Mouse (Mus musculus) liver, embryonic 12.5 days (tissue): ENCODE results near the gene Tiam2. TPM values are rescaled to one million over a fixed set of nuclear protein-coding genes. Genes with fewer than 3 reads are reported as not detected.

Source experiments
- ATAC-seq: fragments of 200-750 bp; cut with Nextera tagmentation; 2 replicates; pipeline ENCODE4 v1.8.0; 2017; ENCODE audit warnings: moderate number of reproducible peaks, mild to moderate bottlenecking, moderate library complexity
- H3K27ac ChIP-seq: fragments of 300-500 bp; sonication (generic); 2 replicates; pipeline ENCODE4 v1.5.1; 2016; ENCODE audit warnings: mild to moderate bottlenecking
- H3K27me3 ChIP-seq: fragments of 300-500 bp; sonication (generic); replicated peaks from 2 replicates; pipeline ENCODE4 v1.6.1; 2016; ENCODE audit warnings: mild to moderate bottlenecking, moderate library complexity
- H3K36me3 ChIP-seq: fragments of 300-500 bp; sonication (generic); 2 replicates; pipeline ENCODE4 v1.6.1; 2016; ENCODE audit warnings: mild to moderate bottlenecking, moderate library complexity
- H3K4me1 ChIP-seq: fragments of 300-500 bp; sonication (generic); 2 replicates; pipeline ENCODE4 v1.6.1; 2016
- H3K4me2 ChIP-seq: fragments of 300-500 bp; sonication (generic); 2 replicates; pipeline ENCODE4 v1.6.1; 2016; ENCODE audit warnings: mild to moderate bottlenecking, moderate library complexity
- H3K4me3 ChIP-seq: fragments of 300-500 bp; sonication (generic); 2 replicates; pipeline ENCODE4 v1.5.1; 2016; ENCODE audit warnings: mild to moderate bottlenecking, moderate library complexity
- H3K9ac ChIP-seq: fragments of 300-500 bp; sonication (generic); 2 replicates; pipeline ENCODE4 v1.6.1; 2016; ENCODE audit warnings: mild to moderate bottlenecking, moderate library complexity
- H3K9me3 ChIP-seq: fragments of 300-500 bp; sonication (generic); replicated peaks from 2 replicates; pipeline ENCODE4 v1.6.1; 2016; ENCODE audit warnings: mild to moderate bottlenecking, moderate library complexity
- WGBS: fragments of 180-500 bp; shearing (Covaris S2); methylation state at CpG from one replicate; pipeline ENCODE4 v1.1.7; 2016; ENCODE audit not compliant: insufficient replicate concordance; 5-methylcytosine and 5-hydroxymethylcytosine counted together
- polyA plus RNA-seq: library from polyadenylated mRNA; unstranded; fragments of >200 nt; fragmentation: Nextera tagmentation; extraction: Ambion mirVana; gene quantifications from 2 replicates; pipeline ENCODE4 v1.2.1, GENCODE M21; 2016

The Tiam2 gene
- polyA plus RNA-seq, 1 experiment from 2014 or later = 1.3 TPM

DNA sequence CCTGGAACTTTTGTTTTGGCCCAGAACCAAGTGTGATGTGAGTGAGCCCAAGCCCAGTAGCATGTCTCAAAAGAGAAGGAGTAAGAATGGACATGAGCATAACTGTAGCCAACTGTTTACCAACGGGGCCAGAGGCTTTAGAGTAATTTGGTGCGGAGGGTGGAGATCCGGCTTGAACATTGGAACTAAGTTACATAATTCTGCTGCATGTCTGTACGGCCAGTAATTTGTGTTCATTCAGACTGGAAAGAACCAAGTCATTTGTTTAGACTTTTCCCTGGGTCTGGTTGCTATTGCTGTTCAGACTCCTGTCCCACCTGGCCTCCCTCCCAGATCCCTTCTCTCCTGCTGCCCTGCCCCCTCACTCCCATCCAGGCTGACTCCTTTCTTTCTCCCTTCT, 43.3 kb downstream of the Tiam2 start:
- Histone ChIP-seq H3K9ac (no peak overlapping the region), H3K36me3 (no peaks in the 10 kb centered on the region), H3K4me3 (no peak overlapping the region), H3K4me2 (no peak overlapping the region), H3K4me1 (no peaks in the 10 kb centered on the region), H3K27me3 (no peaks in the 10 kb centered on the region), H3K9me3 (no peaks in the 10 kb centered on the region), H3K27ac (no peak overlapping the region)
- no peak for ATAC-seq
- 76% methylated on average over 4 of the region's 4 CpGs for WGBS

DNA sequence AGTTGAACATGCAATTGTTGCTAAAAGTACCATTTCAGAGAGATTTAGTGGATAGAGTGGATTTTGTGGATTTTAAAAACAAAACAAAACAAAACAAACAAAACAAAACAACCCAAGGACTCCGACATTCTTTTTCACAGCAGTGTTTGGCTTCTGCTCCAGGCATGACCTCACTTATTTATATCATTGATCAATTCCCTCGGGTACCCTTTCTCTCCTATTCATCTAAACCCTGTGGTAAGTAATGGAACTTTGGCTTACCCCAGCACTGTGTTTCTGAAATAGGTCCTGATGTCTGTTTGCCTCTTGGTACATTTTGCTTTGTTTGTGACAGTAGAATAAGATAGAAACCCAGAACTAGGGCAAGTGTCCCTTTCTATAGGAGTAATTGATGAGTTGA, 52.2 kb downstream of the Tiam2 start:
- Histone ChIP-seq H3K27me3 (no peaks in the 10 kb centered on the region), H3K27ac (no peak overlapping the region), H3K36me3 (no peaks in the 10 kb centered on the region), H3K4me1 (no peaks in the 10 kb centered on the region), H3K4me2 (no peak overlapping the region), H3K4me3 (no peak overlapping the region), H3K9me3 (no peaks in the 10 kb centered on the region), H3K9ac (no peak overlapping the region)
- 51% methylated on average over 2 of the region's 2 CpGs for WGBS
- no peak for ATAC-seq

DNA sequence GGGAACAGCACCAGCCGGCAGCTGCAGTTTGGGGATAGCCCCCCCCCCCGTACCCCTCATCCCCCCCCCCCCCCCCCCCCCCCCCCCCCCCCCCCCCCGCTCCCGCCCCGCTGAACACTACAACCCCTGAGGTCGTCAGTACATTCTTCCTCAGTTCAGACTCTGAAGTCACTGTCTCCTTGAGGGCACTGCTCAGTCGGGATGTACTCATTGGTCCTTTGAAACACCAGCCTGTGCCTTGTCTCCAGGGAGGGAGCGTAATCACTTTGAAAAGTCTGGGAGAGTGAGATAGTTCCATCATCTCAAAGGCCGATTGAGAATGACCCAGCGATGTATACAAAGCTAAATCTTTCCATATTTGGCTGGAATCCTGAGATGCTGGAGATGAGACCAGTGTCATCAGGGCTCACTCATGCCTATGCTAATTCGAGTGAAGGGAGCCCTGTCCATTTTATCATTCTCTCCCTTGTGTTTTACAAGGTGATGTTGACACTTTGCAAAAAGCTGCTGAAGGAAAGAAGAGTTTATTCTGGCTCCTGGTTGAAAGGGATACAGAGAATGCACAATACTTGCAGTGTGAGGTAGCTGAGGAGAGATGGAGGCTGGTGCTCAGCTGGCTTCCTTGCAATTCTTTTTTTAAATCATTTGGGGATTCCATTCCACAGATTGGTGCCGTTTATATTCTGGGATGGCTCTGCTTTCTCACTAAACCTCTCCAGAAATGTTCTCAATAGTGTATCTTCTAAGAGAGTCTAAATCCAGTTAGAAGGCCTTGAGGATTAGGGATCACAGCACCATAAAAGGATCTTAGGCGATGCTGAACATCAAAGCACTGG, 53.6 kb downstream of the Tiam2 start:
- no peaks in the 10 kb centered on the region for H3K9me3 ChIP-seq
- H3K27ac ChIP-seq = no peak overlapping the region
- no peak overlapping the region for H3K4me2 ChIP-seq
- no peaks in the 10 kb centered on the region for H3K36me3 ChIP-seq
- no peak for ATAC-seq
- H3K4me1 ChIP-seq = no peaks in the 10 kb centered on the region
- WGBS = 36% methylated on average over 10 of the region's 13 CpGs
- no peak overlapping the region for H3K9ac ChIP-seq
- H3K27me3 ChIP-seq = no peaks in the 10 kb centered on the region
- no peak overlapping the region for H3K4me3 ChIP-seq

DNA sequence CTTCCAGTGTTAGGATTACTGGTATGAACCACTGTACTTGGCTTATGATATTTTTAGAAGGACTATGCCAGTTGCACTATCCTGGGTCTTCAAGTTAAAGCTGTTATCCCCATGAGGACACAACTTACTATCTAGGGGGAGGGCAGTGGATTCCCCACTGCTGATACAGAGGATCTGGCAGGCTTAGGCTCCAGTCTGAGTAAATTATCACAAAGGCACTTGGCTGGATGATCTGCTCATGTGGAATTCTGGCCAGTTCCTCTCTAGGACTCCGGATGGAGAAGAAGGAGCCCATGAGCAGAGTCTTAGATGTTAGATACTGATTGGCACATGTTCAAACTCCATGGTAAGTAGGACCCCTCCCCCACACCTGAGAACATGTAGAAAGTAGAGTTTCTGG, 59.0 kb downstream of the Tiam2 start:
- Histone ChIP-seq H3K36me3 (no peaks in the 10 kb centered on the region), H3K4me3 (no peak overlapping the region), H3K9ac (no peak overlapping the region), H3K27ac (no peak overlapping the region), H3K9me3 (no peaks in the 10 kb centered on the region), H3K4me2 (no peak overlapping the region), H3K4me1 (no peaks in the 10 kb centered on the region), H3K27me3 (no peaks in the 10 kb centered on the region)
- WGBS = 38% methylated on average over 1 of the region's 1 CpGs
- no peak for ATAC-seq

DNA sequence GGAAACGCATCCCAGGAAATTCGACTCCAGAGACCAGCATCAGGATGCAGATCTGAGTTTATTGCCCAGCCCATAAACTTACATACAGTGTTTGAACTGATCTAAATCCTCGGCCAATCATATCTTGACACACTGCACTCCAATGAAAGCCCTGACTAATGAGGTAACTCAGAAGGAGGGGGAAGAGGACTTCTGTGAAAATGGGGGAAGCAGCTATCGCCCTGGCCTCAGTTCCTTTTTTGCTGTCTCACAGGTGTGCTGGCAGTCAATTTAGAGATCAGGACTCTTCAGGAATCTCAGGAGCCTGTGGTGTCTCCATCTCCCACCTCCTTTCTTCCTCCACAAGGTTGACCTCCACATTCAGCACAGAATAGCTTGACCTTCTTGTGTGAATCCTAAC, 61.4 kb downstream of the Tiam2 start:
- 30% methylated on average over 4 of the region's 4 CpGs for WGBS
- Histone ChIP-seq H3K4me3 (no peak overlapping the region), H3K9me3 (no peaks in the 10 kb centered on the region), H3K27ac (no peak overlapping the region), H3K27me3 (no peaks in the 10 kb centered on the region), H3K4me2 (no peak overlapping the region), H3K9ac (no peak overlapping the region), H3K4me1 (no peaks in the 10 kb centered on the region), H3K36me3 (no peaks in the 10 kb centered on the region)
- ATAC-seq = no peak

DNA sequence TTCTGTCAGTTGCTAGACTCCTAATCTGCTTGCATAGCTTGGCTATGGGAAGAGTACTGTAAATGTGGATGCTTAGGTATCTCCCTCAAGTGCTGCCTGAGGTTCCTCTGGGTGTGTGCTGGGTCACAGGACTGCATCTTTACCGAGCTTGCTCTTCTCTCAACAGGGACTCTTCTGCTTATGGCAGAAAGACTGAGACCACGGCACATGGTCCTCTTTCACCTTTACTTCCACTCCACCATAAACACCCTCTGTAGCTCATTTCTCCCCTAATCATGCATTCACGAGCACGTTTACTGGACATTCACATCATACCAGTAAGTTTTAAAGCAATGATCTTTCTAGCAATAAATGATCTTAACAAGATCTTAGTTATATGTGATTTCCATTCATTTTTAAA, 63.4 kb downstream of the Tiam2 start:
- no peak overlapping the region for H3K9ac ChIP-seq
- H3K4me1 ChIP-seq = no peaks in the 10 kb centered on the region
- H3K27ac ChIP-seq = no peak overlapping the region
- H3K9me3 ChIP-seq = no peaks in the 10 kb centered on the region
- no peaks in the 10 kb centered on the region for H3K36me3 ChIP-seq
- H3K4me3 ChIP-seq = no peak overlapping the region
- no peak for ATAC-seq
- H3K4me2 ChIP-seq = no peak overlapping the region
- WGBS = 59% methylated on average over 4 of the region's 4 CpGs
- H3K27me3 ChIP-seq = no peaks in the 10 kb centered on the region

DNA sequence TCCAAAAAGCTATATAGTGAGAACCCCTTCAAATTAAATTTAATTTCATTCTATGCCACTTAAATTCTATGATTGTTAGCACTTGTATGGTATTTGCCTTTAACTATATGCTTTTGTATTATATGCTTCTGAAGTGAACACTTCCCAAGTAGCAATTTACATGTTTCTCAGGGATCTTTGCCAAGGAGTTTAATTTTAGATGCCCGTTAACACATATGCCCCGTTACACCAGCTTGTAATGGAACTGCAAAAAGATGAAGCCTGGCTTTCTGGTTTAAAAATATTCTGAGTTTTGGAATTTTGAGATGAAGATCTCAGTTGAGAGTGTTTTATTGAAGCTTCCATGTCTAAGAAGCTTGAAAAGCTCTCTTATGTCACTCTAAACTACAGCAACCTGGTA, 67.6 kb downstream of the Tiam2 start:
- H3K4me2 ChIP-seq = no peak overlapping the region
- no peak for ATAC-seq
- no peaks in the 10 kb centered on the region for H3K4me1 ChIP-seq
- H3K27me3 ChIP-seq = no peaks in the 10 kb centered on the region
- no peaks in the 10 kb centered on the region for H3K9me3 ChIP-seq
- WGBS = 64% methylated on average over 2 of the region's 2 CpGs
- no peak overlapping the region for H3K4me3 ChIP-seq
- H3K36me3 ChIP-seq = no peaks in the 10 kb centered on the region
- no peak overlapping the region for H3K27ac ChIP-seq
- no peak overlapping the region for H3K9ac ChIP-seq

DNA sequence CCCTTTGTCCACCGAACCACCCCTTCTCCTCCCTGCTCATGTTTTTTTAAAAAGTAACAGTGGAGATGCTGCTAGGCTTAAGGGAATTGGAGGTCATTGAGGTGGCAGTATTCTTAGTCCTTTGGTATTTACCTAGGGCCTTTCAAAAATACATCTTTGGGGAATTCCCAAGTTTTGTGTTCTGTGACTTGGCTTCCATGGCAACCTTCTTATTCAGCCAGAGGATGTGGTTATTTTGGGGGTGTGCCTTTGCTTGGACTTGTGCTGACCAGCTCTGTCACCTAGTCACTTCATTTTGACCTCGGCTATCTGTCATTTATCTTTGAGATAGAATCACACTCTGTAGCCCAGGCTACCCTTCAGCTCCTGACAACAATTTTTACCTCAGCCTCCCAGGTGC, 68.6 kb downstream of the Tiam2 start:
- 62% methylated on average over 2 of the region's 2 CpGs for WGBS
- ATAC-seq = no peak
- H3K9ac ChIP-seq = no peak overlapping the region
- H3K4me3 ChIP-seq = no peak overlapping the region
- H3K9me3 ChIP-seq = no peaks in the 10 kb centered on the region
- no peak overlapping the region for H3K27ac ChIP-seq
- no peaks in the 10 kb centered on the region for H3K4me1 ChIP-seq
- no peaks in the 10 kb centered on the region for H3K36me3 ChIP-seq
- no peak overlapping the region for H3K4me2 ChIP-seq
- H3K27me3 ChIP-seq = no peaks in the 10 kb centered on the region

DNA sequence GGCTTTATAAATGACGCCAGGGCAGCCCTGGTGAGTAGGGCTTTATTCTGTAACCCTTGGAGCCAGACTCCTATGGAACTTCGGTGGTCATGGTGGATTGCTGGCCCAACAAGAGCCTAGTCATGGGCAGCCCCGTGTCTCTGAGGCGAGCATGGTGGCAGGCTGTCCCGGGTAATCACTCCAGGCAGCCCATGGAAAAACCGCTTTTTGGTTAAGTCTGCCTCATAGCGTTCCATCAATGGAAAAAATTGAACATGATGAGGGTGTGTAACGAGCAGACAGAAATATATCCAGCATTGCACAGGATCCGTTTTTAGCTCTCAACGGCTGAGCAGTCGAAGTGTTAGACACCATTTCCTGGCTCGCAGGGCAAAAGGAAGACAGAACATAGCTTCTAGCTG, 70.5 kb downstream of the Tiam2 start:
- WGBS = 52% methylated on average over 12 of the region's 12 CpGs
- no peaks in the 10 kb centered on the region for H3K9me3 ChIP-seq
- no peaks in the 10 kb centered on the region for H3K36me3 ChIP-seq
- ATAC-seq = no peak
- no peak overlapping the region for H3K4me3 ChIP-seq
- H3K27ac ChIP-seq = no peak overlapping the region
- no peak overlapping the region for H3K4me2 ChIP-seq
- no peaks in the 10 kb centered on the region for H3K27me3 ChIP-seq
- no peaks in the 10 kb centered on the region for H3K4me1 ChIP-seq
- no peak overlapping the region for H3K9ac ChIP-seq

DNA sequence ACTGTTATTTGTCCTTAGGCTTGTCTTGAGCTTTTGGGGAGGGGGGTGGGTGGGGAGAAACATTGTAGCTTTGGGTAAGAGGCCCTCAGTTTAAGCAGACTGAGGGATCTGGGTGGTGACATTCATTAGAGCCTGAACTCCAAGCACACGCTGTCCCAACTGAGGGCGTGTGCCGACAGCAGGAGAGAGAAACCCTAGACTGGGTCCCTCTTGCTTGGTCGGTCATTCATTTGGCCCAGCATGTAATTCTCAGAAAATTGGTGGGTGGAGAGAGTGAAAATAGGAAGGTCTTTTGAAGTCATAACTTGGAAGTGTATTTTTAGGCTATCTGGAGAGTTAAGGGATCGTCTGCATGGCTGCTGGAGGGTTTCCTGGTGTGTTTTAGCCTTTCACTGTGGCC, 71.5 kb downstream of the Tiam2 start:
- WGBS = 62% methylated on average over 5 of the region's 5 CpGs
- no peaks in the 10 kb centered on the region for H3K4me1 ChIP-seq
- H3K27me3 ChIP-seq = no peaks in the 10 kb centered on the region
- no peak overlapping the region for H3K9ac ChIP-seq
- H3K27ac ChIP-seq = no peak overlapping the region
- H3K36me3 ChIP-seq = no peaks in the 10 kb centered on the region
- no peak overlapping the region for H3K4me3 ChIP-seq
- no peaks in the 10 kb centered on the region for H3K9me3 ChIP-seq
- no peak for ATAC-seq
- H3K4me2 ChIP-seq = no peak overlapping the region

DNA sequence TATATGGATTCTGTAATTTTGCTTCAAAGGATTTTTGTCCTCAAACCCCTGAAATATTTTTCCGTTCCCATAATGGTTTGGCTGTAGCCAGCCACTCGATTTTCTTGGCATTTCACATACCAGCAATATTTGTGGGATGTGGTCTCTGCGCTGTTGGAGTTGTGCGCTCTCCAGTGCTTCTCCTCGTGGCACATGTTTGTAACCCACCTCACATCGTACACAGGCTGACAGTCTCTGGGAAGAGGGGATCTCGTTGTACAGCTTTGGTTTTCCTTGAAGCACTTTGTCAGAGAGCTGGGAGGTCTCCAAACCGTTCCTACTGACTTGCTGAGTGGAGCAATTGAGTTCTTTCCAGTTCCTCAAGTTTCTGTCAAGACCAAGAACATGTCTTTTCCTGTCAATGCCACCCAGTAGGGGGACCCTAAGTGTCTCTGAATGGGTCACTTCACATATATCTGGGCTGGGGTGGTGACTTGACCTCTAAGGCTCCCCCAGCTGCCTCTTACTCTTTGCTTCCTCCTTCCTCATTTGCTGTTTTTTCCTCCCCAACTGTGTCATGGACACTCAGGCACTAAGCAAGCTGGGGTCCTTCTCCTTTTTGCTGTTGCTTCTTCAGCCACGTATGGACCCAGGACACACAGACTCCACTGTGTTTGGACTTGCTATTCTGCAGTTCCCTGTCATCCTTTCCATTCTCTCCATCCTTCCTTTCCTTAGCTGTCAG, 79.1 kb downstream of the Tiam2 start:
- no peak overlapping the region for H3K4me2 ChIP-seq
- no peak overlapping the region for H3K27ac ChIP-seq
- H3K27me3 ChIP-seq = no peaks in the 10 kb centered on the region
- WGBS = 52% methylated on average over 9 of the region's 9 CpGs
- H3K9ac ChIP-seq = no peak overlapping the region
- no peaks in the 10 kb centered on the region for H3K9me3 ChIP-seq
- no peaks in the 10 kb centered on the region for H3K36me3 ChIP-seq
- H3K4me3 ChIP-seq = no peak overlapping the region
- H3K4me1 ChIP-seq = no peaks in the 10 kb centered on the region
- ATAC-seq = no peak

DNA sequence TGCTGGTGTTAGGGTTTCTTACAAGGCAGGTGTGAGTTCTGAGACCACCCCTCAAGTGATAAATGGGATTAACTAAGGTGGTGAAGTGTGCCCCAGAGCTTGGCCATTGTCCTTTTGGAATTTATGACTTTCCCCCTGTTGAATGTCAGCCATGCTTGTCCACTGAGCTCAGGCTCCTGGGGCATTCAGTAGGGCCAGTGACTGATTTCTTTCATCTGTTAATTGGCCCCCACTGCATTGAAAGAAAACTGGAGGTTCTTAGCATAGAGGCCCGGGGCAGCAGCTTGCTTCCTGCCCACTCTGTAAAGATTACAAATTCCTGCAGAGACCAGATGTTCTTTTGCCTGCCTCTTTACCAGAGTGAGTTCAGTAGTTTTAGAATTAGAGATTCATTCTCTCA, 80.7 kb downstream of the Tiam2 start:
- no peak overlapping the region for H3K4me2 ChIP-seq
- no peak for ATAC-seq
- no peak overlapping the region for H3K4me3 ChIP-seq
- H3K36me3 ChIP-seq = no peaks in the 10 kb centered on the region
- no peaks in the 10 kb centered on the region for H3K9me3 ChIP-seq
- H3K4me1 ChIP-seq = no peaks in the 10 kb centered on the region
- no peaks in the 10 kb centered on the region for H3K27me3 ChIP-seq
- no peak overlapping the region for H3K9ac ChIP-seq
- no peak overlapping the region for H3K27ac ChIP-seq
- 29% methylated on average over 1 of the region's 1 CpGs for WGBS
